Mouse (Mus musculus): ENCODE results near the gene Olfr559.

DNA sequence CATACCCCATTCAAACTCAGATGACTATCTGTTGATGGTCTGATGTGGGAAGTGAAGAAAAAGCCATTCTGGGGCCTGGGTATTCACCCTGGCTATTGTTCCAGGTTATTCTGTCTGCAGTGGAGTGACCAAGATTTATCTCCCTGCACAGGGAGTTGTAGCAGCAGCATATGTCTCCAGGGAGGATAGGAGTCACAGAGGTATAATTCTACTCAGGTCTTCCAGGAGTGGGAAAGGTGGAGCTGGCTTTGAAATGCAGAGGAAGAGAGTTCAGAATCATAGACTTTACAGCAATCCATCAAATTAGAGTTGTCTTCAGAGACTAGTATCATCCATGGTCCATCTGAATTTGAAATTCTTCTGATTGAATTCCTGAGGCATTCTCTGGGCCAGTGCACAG, at the start of gene Olfr559:
- TF ChIP-seq POLR2AphosphoS2 (IDR thresholded peaks at IDR 0.05; ENCODE audit: low read length) (no peak), CTCF (IDR thresholded peaks at IDR 0.05 in 2 of 3, conservative IDR thresholded peaks at IDR 0.05 in 1 of 3; ENCODE audit: control insufficient read depth in 1 of 3, insufficient read depth in 1 of 3, low read depth in 2 of 3, low read length in 3 of 3, poor library complexity in 1 of 3, severe bottlenecking in 1 of 3) (no peak), TCF12 (IDR thresholded peaks at IDR 0.05; ENCODE audit: low read depth, low read length) (no peak), USF1 (IDR thresholded peaks at IDR 0.05; ENCODE audit: low read depth, low read length) (no peak), POLR2A (IDR thresholded peaks at IDR 0.05; ENCODE audit: control insufficient read depth in 1 of 2, insufficient read depth in 1 of 2, low read depth in 1 of 2, low read length in 2 of 2, poor library complexity in 1 of 2) (no peak), NELFE (IDR thresholded peaks at IDR 0.05; ENCODE audit: low read depth, low read length) (no peak), NRF1 (IDR thresholded peaks at IDR 0.05; ENCODE audit: insufficient read depth, low read depth, low read length, poor library complexity, severe bottlenecking) (no peak), USF2 (IDR thresholded peaks at IDR 0.05; ENCODE audit: borderline replicate concordance in 1 of 2, insufficient read depth in 1 of 2, low read depth in 1 of 2, low read length in 2 of 2) (no peak), MAFK (IDR thresholded peaks at IDR 0.05; ENCODE audit: borderline replicate concordance, low read depth, low read length) (no peak), GATA1 (IDR thresholded peaks at IDR 0.05; ENCODE audit: low read depth, low read length) (no peak)

Measured in MEL (cell line).